Mouse (Mus musculus): ENCODE measurements at regions not wholly inside any gene's neighbourhood (a gene's known extent, or its start where the extent isn't known, plus 50 kb on each side); places are given as distances from the start of the nearest gene placed in this dataset.

DNA sequence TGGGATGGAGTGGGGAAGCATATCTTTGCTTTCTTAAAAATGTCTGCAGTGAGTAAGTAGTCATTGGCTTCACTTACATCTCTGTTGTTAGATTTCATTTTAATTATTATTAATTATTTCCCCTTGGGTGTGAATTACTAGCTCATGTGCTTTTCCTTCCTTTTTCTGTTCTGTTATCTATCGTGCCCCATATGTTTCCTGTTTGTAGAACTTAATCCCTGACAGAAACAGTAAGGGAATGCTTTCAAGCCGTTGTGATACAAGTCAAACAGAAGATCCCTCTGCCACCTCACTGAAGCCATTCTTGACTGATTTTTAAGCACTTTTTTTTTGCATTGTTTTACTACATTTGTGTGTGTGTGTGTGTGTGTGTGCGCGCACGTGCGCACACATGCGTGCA lies 1145.9 kb downstream of the Car8 start:
- WGBS, result 94% methylated on average over 7 of the region's 7 CpGs
- Histone ChIP-seq H3K27me3 (ENCODE audit: control insufficient read depth, insufficient read depth, low read length) (no peaks in the 10 kb centered on the region), H3K9me3 (ENCODE audit: control insufficient read depth, low read length) (no peaks in the 10 kb centered on the region), H3K4me1 (replicated peaks; ENCODE audit: control insufficient read depth, insufficient read depth, low read length) (no peaks in the 10 kb centered on the region), H3K4me3 (replicated peaks; ENCODE audit: low read length) (no peak overlapping the region), H3K27ac (no peak overlapping the region), H3K9ac (no peak overlapping the region), H3K4me2 (replicated peaks) (no peak overlapping the region), H3K36me3 (replicated peaks; ENCODE audit: control insufficient read depth, insufficient read depth) (no peaks in the 10 kb centered on the region)
- DNase-seq (ENCODE audit: low spot score), result no peak
- no peak for ATAC-seq (ENCODE audit: low FRiP score)

DNA sequence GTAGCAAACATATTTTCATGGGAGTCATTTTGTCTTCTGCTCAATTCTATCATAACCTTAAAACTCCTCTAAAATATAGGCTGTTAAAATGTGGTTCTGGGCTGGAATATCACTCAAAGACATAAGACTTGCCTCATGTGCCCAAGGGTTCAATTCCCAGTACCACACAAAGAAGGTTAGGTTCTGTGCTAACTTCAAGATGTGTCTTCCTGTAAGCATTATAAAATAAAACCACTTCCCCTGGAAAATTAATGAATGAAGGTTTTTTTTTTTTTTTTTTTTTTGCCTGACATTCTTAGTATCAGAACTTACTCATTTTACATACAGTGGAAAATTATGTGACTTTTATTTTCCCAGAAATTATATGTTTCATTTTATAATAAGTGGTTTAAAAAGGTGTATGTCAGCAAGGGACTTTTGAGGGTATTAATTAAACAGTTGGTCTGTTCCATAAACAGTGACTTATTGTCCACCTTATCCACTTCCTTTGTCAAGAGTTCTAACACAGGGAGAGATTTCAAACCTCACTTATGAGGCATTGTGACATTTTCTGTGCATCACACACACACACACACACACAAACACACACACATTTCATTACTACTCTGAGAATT lies 1147.5 kb downstream of the Car8 start:
- Histone ChIP-seq H3K27me3 (ENCODE audit: control insufficient read depth, insufficient read depth, low read length) (no peaks in the 10 kb centered on the region), H3K4me1 (replicated peaks; ENCODE audit: control insufficient read depth, insufficient read depth, low read length) (no peaks in the 10 kb centered on the region), H3K36me3 (replicated peaks; ENCODE audit: control insufficient read depth, insufficient read depth) (no peaks in the 10 kb centered on the region), H3K4me3 (replicated peaks; ENCODE audit: low read length) (no peak overlapping the region), H3K27ac (no peak overlapping the region), H3K9me3 (ENCODE audit: control insufficient read depth, low read length) (no peaks in the 10 kb centered on the region), H3K4me2 (replicated peaks) (no peak overlapping the region), H3K9ac (no peak overlapping the region)
- ATAC-seq (ENCODE audit: low FRiP score), result no peak
- DNase-seq (ENCODE audit: low spot score), result no peak
